Mouse (Mus musculus) kidney, embryonic 15.5 days (tissue): ENCODE measurements around the gene Cox14. TPM values are rescaled to one million over a fixed set of nuclear protein-coding genes. Genes with fewer than 3 reads are reported as not detected.
"Not testable (repeated sequence)": the region's sequence is repeated elsewhere in the genome, so short reads cannot be mapped to it uniquely, and the experiment has no call there.

ENCODE experiments used
- ATAC-seq: fragments of 200-750 bp; cut with Nextera tagmentation; replicated peaks from 2 replicates; pipeline ENCODE4 v1.8.0; 2017; ENCODE audit warnings: moderate TSS enrichment; ENCODE audit not compliant: low FRiP score
- H3K27ac ChIP-seq: fragments of 300-500 bp; sonication (generic); 2 replicates; pipeline ENCODE4 v1.5.1; 2015; ENCODE audit warnings: mild to moderate bottlenecking, inconsistent platforms
- H3K27me3 ChIP-seq: fragments of 300-500 bp; sonication (generic); 2 replicates; pipeline ENCODE4 v1.6.1; 2015; ENCODE audit warnings: inconsistent platforms
- H3K36me3 ChIP-seq: fragments of 300-500 bp; sonication (generic); 2 replicates; pipeline ENCODE4 v1.6.1; 2015; ENCODE audit warnings: inconsistent platforms
- H3K4me1 ChIP-seq: fragments of 300-500 bp; sonication (generic); 2 replicates; pipeline ENCODE4 v1.6.1; 2015; ENCODE audit warnings: inconsistent platforms
- H3K4me2 ChIP-seq: fragments of 300-500 bp; sonication (generic); 2 replicates; pipeline ENCODE4 v1.6.1; 2015; ENCODE audit warnings: moderate library complexity, mild to moderate bottlenecking, inconsistent platforms
- H3K4me3 ChIP-seq: fragments of 300-500 bp; sonication (generic); replicated peaks from 2 replicates; pipeline ENCODE4 v1.5.1; 2015; ENCODE audit warnings: mild to moderate bottlenecking, inconsistent platforms
- H3K9ac ChIP-seq: fragments of 300-500 bp; sonication (generic); 2 replicates; pipeline ENCODE4 v1.6.1; 2015; ENCODE audit warnings: mild to moderate bottlenecking, inconsistent platforms
- H3K9me3 ChIP-seq: fragments of 300-500 bp; sonication (generic); replicated peaks from 2 replicates; pipeline ENCODE4 v1.6.1; 2016; ENCODE audit warnings: inconsistent platforms
- WGBS: fragments of 180-500 bp; shearing (Covaris S2); methylation state at CpG from one replicate; pipeline ENCODE4 v1.1.7; 2015; ENCODE audit warnings: mixed read lengths; 5-methylcytosine and 5-hydroxymethylcytosine counted together
- polyA plus RNA-seq: library from polyadenylated mRNA; unstranded; fragments of >200 nt; fragmentation: Nextera tagmentation; extraction: Ambion mirVana; gene quantifications from 2 replicates; pipeline ENCODE4 v1.2.1, GENCODE M21; 2015

Gene Cox14
- polyA plus RNA-seq, 1 experiment from 2014 or later = 185 TPM

- no peaks in the 10 kb centered on the region for H3K9me3 ChIP-seq
- H3K9ac ChIP-seq = no peak overlapping the region
- H3K4me1 ChIP-seq = peaks cover 56% of the 10 kb centered on the region
- H3K4me2 ChIP-seq = no peak overlapping the region; the same call in 1 of the 2 replicates
- no peak for ATAC-seq
- H3K4me3 ChIP-seq = no peak overlapping the region
- peaks cover 13% of the 10 kb centered on the region for H3K36me3 ChIP-seq
- 79% methylated on average over 18 of the region's 18 CpGs for WGBS
- no peak overlapping the region for H3K27ac ChIP-seq
- H3K27me3 ChIP-seq = peaks cover 17% of the 10 kb centered on the region; the same call in 1 of the 2 replicates
These were observed 25.0 kb upstream of the Cox14 start for GRCm38 (mm10) chr15:99700219-99701106.

GRCm38 (mm10) chr15:99701640-99701998, 23.8 kb upstream of the Cox14 start:
- not testable (repeated sequence) for ATAC-seq, H3K9me3 ChIP-seq
- peaks cover 56% of the 10 kb centered on the region for H3K4me1 ChIP-seq
- peaks cover 23% of the 10 kb centered on the region for H3K36me3 ChIP-seq
- H3K9ac ChIP-seq = peak overlapping the region; percentile 98
- WGBS = 51% methylated on average over 16 of the region's 16 CpGs
- peak overlapping the region; percentile 97 for H3K27ac ChIP-seq
- peak overlapping the region; percentile 91 for H3K4me3 ChIP-seq
- peaks cover 17% of the 10 kb centered on the region; the same call in 1 of the 2 replicates for H3K27me3 ChIP-seq
- peak overlapping the region; percentile 73 for H3K4me2 ChIP-seq

- Histone ChIP-seq H3K4me2 (peak within 1 kb of the TSS; percentile 73), H3K4me3 (peak within 1 kb of the TSS; percentile 91), H3K27me3 (peaks cover 11% of the 10 kb centered on the region; the same call in 1 of the 2 replicates), H3K27ac (peak within 1 kb of the TSS; percentile 97), H3K9ac (peak within 1 kb of the TSS; percentile 98), H3K9me3 (no peaks in the 10 kb centered on the region), H3K36me3 (peaks cover 29% of the 10 kb centered on the region), H3K4me1 (peaks cover 56% of the 10 kb centered on the region)
- peak; percentile 95 for ATAC-seq
- under 1% methylated on average over 68 of the region's 71 CpGs for WGBS
These were observed 23.2 kb upstream of the Cox14 start, which contains the start of gene Smarcd1 for GRCm38 (mm10) chr15:99701999-99702900. TSS of gene Smarcd1 (plus strand) at chr15:99702129.

GRCm38 (mm10) chr15:99703104-99703503, 22.3 kb upstream of the Cox14 start:
- peaks cover 56% of the 10 kb centered on the region for H3K4me1 ChIP-seq

GRCm38 (mm10) chr15:99703676-99704040, 21.8 kb upstream of the Cox14 start:
- Histone ChIP-seq H3K9me3 (no peaks in the 10 kb centered on the region), H3K27me3 (0 out of 2 replicates have a peak, but pooled peaks cover 2% of the 10 kb centered on the region), H3K4me1 (peaks cover 52% of the 10 kb centered on the region), H3K4me3 (peak overlapping the region; percentile 91; the same call in 1 of the 2 replicates), H3K4me2 (peak overlapping the region; percentile 73), H3K9ac (peak overlapping the region; percentile 98; the same call in 1 of the 2 replicates), H3K36me3 (peaks cover 43% of the 10 kb centered on the region), H3K27ac (peak overlapping the region; percentile 97)
- ATAC-seq = no peak
- 66% methylated on average over 5 of the region's 5 CpGs for WGBS

More at GRCm38 (mm10) chr15:99703104-99703503, 22.3 kb upstream of the Cox14 start:
- 0 out of 2 replicates have a peak, but pooled peaks cover 5% of the 10 kb centered on the region for H3K27me3 ChIP-seq
- WGBS = 58% methylated on average over 9 of the region's 9 CpGs
- no peaks in the 10 kb centered on the region for H3K9me3 ChIP-seq
- peak overlapping the region; percentile 91 for H3K4me3 ChIP-seq
- H3K27ac ChIP-seq = peak overlapping the region; percentile 97; the same call in 1 of the 2 replicates
- H3K36me3 ChIP-seq = peaks cover 37% of the 10 kb centered on the region
- peak overlapping the region; percentile 98 for H3K9ac ChIP-seq
- ATAC-seq = no peak
- peak overlapping the region; percentile 73 for H3K4me2 ChIP-seq

DNA sequence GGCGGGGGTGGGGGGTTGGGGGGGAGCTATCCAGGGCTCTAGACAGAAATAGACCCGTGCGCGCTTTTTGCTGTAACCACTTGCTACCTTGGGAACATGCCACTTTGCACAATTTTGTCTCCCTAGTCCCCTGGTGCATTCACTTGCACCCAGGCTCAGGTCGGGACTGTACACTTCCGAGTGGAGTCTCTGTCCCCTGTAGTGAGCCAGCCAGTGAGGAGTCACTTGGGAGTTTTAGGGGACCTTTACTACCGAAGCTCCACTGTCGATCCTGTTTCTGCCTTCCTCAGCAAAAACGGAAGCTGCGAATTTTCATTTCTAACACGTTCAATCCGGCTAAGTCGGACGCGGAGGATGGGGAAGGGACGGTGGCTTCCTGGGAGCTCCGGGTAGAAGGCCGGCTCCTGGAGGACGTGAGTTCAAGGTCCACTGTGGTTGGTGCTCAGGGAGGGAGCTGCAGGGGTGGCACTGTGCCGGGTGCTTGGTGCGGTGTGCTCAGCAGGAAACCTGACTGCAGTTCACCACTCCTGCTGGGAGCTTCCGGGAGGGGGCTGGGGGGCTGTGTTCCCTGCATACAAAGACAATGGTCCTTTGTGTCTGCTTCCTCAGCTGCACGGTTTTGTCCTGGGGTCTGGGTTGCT, 21.3 kb upstream of the Cox14 start:
- peak overlapping the region; percentile 97 for H3K27ac ChIP-seq
- no peak for ATAC-seq
- no peaks in the 10 kb centered on the region for H3K27me3 ChIP-seq
- H3K4me3 ChIP-seq = peak overlapping the region; percentile 4; the same call in 1 of the 2 replicates
- H3K9me3 ChIP-seq = no peaks in the 10 kb centered on the region
- WGBS = 44% methylated on average over 23 of the region's 23 CpGs
- peaks cover 48% of the 10 kb centered on the region for H3K36me3 ChIP-seq
- peaks cover 48% of the 10 kb centered on the region for H3K4me1 ChIP-seq
- H3K9ac ChIP-seq = peak overlapping the region; percentile 23; the same call in 1 of the 2 replicates
- H3K4me2 ChIP-seq = peak overlapping the region; percentile 73

GRCm38 (mm10) chr15:99704881-99705280, 20.5 kb upstream of the Cox14 start:
- H3K4me1 ChIP-seq = peaks cover 44% of the 10 kb centered on the region
- H3K36me3 ChIP-seq = peaks cover 55% of the 10 kb centered on the region
- H3K4me2 ChIP-seq = peak overlapping the region; percentile 73
- ATAC-seq = no peak
- no peaks in the 10 kb centered on the region for H3K9me3 ChIP-seq
- 63% methylated on average over 7 of the region's 7 CpGs for WGBS
- no peak overlapping the region for H3K9ac ChIP-seq
- H3K27me3 ChIP-seq = no peaks in the 10 kb centered on the region
- H3K27ac ChIP-seq = peak overlapping the region; percentile 97
- H3K4me3 ChIP-seq = no peak overlapping the region

GRCm38 (mm10) chr15:99705440-99706048, 19.9 kb upstream of the Cox14 start, which contains the start of gene Gm17349:
TSS of gene Gm17349 (minus strand) at chr15:99705490.
- Histone ChIP-seq H3K4me2 (peak within 1 kb of the TSS; percentile 73), H3K9me3 (no peaks in the 10 kb centered on the region), H3K27ac (peak within 1 kb of the TSS; percentile 97), H3K9ac (peak within 1 kb of the TSS; percentile 23; the same call in 1 of the 2 replicates), H3K36me3 (peaks cover 62% of the 10 kb centered on the region), H3K4me1 (peaks cover 39% of the 10 kb centered on the region), H3K4me3 (peak within 1 kb of the TSS; percentile 4; the same call in 1 of the 2 replicates), H3K27me3 (no peaks in the 10 kb centered on the region)
- no peak for ATAC-seq
- WGBS = 66% methylated on average over 11 of the region's 11 CpGs

DNA sequence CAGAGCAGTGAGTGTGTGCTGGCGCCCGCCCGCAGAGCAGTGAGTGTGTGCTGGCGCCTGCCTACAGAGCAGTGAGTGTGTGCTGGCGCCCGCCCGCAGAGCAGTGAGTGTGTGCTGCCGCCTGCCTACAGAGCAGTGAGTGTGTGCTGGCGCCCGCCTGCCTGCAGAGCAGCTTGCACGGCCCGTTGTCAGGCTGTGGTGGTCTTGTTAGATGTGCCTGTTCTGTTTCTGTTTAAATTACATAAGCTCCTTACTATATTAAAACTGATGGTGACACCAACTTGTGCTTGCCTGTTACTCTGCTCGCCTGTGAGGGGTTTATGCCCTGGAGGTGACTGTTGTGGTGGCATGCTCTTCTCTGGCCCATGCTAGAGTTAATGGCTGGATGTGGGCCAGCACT, 17.2 kb upstream of the Cox14 start:
- Histone ChIP-seq H3K4me3 (no peak overlapping the region), H3K4me1 (peaks cover 31% of the 10 kb centered on the region), H3K36me3 (peaks cover 88% of the 10 kb centered on the region), H3K4me2 (no peak overlapping the region), H3K9ac (no peak overlapping the region), H3K9me3 (no peaks in the 10 kb centered on the region), H3K27ac (no peak overlapping the region), H3K27me3 (no peaks in the 10 kb centered on the region)
- ATAC-seq = no peak
- 93% methylated on average over 13 of the region's 13 CpGs for WGBS

DNA sequence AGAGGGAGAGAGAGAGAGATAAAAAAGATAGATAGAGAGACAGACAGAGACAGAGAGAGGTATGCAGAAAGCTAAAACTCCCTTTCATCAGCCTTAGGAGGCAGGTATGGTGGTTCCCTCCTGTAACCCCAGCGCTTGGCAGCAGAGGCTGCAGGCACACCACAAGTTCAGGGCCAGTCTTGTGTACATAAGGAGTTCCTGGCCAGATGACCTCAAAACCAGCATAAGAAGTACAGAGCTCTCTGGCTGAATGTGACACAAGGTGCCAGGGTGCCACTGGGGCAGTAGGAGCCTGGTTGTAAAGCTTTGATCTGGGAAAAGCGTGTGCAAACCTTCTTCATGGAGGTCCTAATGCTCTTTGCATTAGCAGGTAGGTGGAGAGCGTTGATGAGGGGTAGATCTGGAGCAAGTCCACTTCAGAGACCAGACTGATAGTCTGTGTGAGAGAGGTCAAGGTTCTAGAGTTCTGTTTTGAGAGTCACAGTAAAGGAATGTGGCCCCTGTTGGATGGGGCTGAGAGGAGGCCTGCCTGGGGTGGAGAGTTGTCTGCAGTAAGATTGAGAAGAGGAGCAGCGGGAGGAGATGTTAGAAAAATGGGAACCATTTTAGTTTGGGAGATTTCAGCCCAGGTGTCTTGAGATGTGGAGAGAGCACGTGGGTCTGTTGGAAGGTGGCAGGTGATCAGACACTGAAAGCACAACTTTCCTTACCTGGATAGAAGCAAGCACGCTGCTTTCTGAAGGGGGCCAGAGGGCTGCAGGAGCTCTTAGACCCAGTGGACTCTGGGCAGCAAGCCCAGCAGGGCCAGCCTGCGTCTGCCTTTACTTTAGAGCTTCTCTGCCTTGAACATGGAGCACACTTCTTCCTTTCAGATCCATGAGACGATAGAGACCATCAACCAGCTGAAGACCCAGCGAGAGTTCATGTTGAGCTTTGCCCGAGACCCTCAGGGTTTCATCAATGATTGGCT, 14.9 kb upstream of the Cox14 start:
- Histone ChIP-seq H3K27ac (no peak overlapping the region), H3K27me3 (no peaks in the 10 kb centered on the region), H3K9ac (no peak overlapping the region), H3K36me3 (peaks cover 88% of the 10 kb centered on the region), H3K4me1 (peaks cover 19% of the 10 kb centered on the region), H3K9me3 (no peaks in the 10 kb centered on the region), H3K4me2 (no peak overlapping the region), H3K4me3 (no peak overlapping the region)
- no peak for ATAC-seq
- 89% methylated on average over 10 of the region's 10 CpGs for WGBS
